Mouse (Mus musculus) midbrain, embryonic 10.5 days (tissue): Measurements from ENCODE around the gene Igsf21. TPM values are rescaled to one million over a fixed set of nuclear protein-coding genes. Genes with fewer than 3 reads are reported as not detected.

Experiments
- DNase-seq: peaks from one replicate; pipeline ENCODE4 v3.0.0-alpha.2; 2017; ENCODE audit warnings: low spot score
- H3K27ac ChIP-seq: fragments of 300-500 bp; sonication (generic); replicated peaks from 2 replicates; pipeline ENCODE4 v1.5.1; 2016; ENCODE audit warnings: mild to moderate bottlenecking
- H3K27me3 ChIP-seq: fragments of 300-500 bp; sonication (generic); 2 replicates; pipeline ENCODE4 v1.6.1; 2016; ENCODE audit warnings: low read depth, mild to moderate bottlenecking; ENCODE audit not compliant: poor library complexity, severe bottlenecking
- H3K36me3 ChIP-seq: fragments of 300-500 bp; sonication (generic); 2 replicates; pipeline ENCODE4 v1.6.1; 2016; ENCODE audit warnings: mild to moderate bottlenecking, moderate library complexity
- H3K4me1 ChIP-seq: fragments of 300-500 bp; sonication (generic); 2 replicates; pipeline ENCODE4 v1.6.1; 2016
- H3K4me3 ChIP-seq: fragments of 300-500 bp; sonication (generic); 2 replicates; pipeline ENCODE4 v1.5.1; 2016; ENCODE audit warnings: mild to moderate bottlenecking, moderate library complexity
- H3K9me3 ChIP-seq: fragments of 300-500 bp; sonication (generic); replicated peaks from 2 replicates; pipeline ENCODE4 v1.6.1; 2016; ENCODE audit warnings: mild to moderate bottlenecking
- WGBS: fragments of 180-500 bp; shearing (Covaris S2); methylation state at CpG from one replicate; pipeline ENCODE4 v1.1.7; 2016; 5-methylcytosine and 5-hydroxymethylcytosine counted together
- polyA plus RNA-seq: library from polyadenylated mRNA; unstranded; fragments of >200 nt; fragmentation: Nextera tagmentation; extraction: Ambion mirVana; gene quantifications from 2 replicates; pipeline ENCODE4 v1.2.1, GENCODE M21; 2016

The Igsf21 gene
- 9.5 and 19.8 TPM in 2 replicates for polyA plus RNA-seq

DNA sequence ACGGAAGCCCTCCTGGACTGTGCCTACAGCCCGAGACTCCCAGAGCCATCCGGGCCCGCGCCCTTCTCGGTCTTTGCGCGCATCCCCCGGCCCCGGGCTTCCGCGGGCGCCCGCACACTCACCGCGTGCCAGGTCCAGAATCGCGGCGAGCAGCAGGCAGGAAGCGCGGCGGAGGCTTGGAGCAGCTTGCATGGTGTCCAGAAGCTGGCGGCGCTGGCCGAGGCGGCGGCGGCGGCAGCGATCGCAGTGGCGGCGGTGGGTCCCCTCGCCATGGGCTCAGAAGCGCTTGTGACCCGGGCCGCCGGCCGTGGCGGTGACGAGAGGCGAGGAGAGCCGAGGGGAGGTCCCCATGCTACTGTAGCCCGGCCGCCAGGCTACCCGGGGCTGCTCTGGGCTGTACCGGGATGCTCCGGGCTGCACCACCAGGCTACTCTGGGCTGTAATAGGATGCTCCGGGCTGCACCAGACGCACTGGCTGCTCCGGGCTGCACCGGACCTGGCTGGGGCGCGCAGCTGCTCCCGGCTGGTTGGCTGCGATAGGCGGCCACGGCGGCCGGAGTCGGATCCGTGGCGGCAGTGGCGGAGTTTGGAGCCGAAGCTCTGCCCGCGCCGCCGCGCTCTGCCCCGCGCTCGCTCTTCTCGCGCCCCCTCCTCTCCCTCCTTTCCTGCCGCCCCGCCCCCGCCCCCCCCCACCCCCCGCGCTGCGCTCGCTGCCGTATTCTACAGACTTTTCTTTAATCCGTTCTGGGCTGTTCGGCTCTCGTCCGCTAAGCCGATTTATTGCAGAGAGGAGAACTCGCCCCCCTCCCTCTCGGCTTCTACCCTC, at the start of gene Igsf21:
Igsf21 (minus strand) TSS at position 605 of the 826 bp plus-strand sequence.
- no peaks in the 10 kb centered on the region for H3K9me3 ChIP-seq
- H3K4me3 ChIP-seq, result peak within 1 kb of the TSS; percentile 72
- peak; percentile 79 for DNase-seq
- peaks cover 99% of the 10 kb centered on the region for H3K27me3 ChIP-seq
- peaks cover 80% of the 10 kb centered on the region for H3K4me1 ChIP-seq
- H3K27ac ChIP-seq, result peak within 1 kb of the TSS; percentile 84
- under 1% methylated on average over 79 of the region's 90 CpGs for WGBS
- no peaks in the 10 kb centered on the region for H3K36me3 ChIP-seq

GRCm38 (mm10) chr4:140285726-140286316, 39.2 kb upstream of the Igsf21 start:
- H3K36me3 ChIP-seq, result no peaks in the 10 kb centered on the region
- DNase-seq, result no peak
- no peaks in the 10 kb centered on the region for H3K27me3 ChIP-seq
- peaks cover 6% of the 10 kb centered on the region; the same call in 1 of the 2 replicates for H3K4me1 ChIP-seq
- 82% methylated on average over 5 of the region's 5 CpGs for WGBS
- no peak overlapping the region for H3K27ac ChIP-seq
- H3K4me3 ChIP-seq, result no peak overlapping the region
- peaks cover 4% of the 10 kb centered on the region; the same call in 1 of the 2 replicates for H3K9me3 ChIP-seq

DNA sequence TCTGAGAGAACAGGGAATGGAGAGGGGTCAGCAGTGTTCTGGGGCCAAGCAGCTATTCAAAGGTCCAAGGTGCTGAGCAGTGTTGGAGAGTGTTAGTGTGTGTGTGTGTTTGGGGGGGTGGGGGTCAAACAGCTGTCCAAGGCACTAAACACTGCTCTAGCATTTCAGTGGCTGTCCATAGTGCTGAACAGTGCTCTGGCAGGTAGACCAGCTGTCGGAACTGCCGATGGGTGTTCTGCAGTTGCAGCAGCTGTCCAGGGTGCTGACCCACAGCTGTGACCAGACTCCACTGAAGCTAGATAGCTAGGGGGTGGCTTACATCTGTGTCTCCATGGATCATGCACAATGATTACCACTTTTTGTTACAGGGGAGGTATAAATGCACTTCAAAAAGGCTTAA, 36.8 kb upstream of the Igsf21 start:
- H3K36me3 ChIP-seq, result no peaks in the 10 kb centered on the region
- H3K27me3 ChIP-seq, result no peaks in the 10 kb centered on the region
- H3K9me3 ChIP-seq, result peaks cover 4% of the 10 kb centered on the region; the same call in 1 of the 2 replicates
- no peak overlapping the region for H3K4me3 ChIP-seq
- no peak overlapping the region for H3K27ac ChIP-seq
- peaks cover 6% of the 10 kb centered on the region; the same call in 1 of the 2 replicates for H3K4me1 ChIP-seq
- peak; percentile 38 for DNase-seq
- WGBS, result 41% methylated on average over 2 of the region's 2 CpGs

DNA sequence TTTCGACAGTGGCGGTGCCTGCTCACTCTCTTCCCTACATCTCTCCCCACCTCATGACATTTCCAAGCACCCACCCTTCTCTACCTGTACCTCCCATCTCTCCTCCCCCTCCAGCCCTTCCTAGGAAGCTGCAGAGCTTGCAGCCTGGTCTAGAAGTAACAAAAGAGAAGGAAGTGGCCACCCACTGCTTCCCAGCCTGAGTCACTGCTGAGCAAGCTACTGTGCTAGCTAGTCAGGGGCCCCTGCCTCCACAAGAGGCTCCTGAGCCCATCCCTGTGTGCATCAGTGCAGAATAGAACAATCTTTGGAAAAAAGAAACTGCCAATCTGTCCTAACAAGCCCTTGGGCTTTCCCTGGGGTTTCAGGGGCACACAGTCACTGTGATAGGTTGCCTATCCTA, 31.7 kb upstream of the Igsf21 start:
- Histone ChIP-seq H3K36me3 (no peaks in the 10 kb centered on the region), H3K4me1 (no peaks in the 10 kb centered on the region), H3K9me3 (peaks cover 14% of the 10 kb centered on the region; the same call in 1 of the 2 replicates), H3K27me3 (no peaks in the 10 kb centered on the region), H3K27ac (no peak overlapping the region), H3K4me3 (no peak overlapping the region)
- 87% methylated on average over 2 of the region's 2 CpGs for WGBS
- no peak for DNase-seq

DNA sequence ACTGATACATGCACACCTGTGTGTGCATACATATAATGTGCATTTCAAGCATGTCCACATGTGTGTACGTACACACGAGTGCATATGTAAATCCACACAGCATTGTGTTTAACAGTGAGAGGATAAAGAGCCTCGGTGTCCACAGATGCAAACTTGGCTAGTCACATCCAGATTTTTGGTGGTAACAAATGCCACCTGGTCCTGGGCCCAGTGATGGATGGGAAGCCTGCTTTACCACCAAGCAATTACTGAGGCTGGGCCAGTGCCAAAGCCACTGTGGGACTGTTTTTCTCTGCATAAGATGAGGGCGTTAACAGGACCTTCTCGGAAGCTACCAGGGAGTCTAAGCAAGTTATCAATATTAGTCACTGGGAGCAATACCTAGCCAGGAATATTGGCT, 25.3 kb upstream of the Igsf21 start:
- Histone ChIP-seq H3K9me3 (peaks cover 2% of the 10 kb centered on the region; the same call in 1 of the 2 replicates), H3K4me3 (no peak overlapping the region), H3K36me3 (no peaks in the 10 kb centered on the region), H3K27ac (no peak overlapping the region), H3K27me3 (no peaks in the 10 kb centered on the region), H3K4me1 (peaks cover 36% of the 10 kb centered on the region)
- WGBS, result 93% methylated on average over 5 of the region's 5 CpGs
- DNase-seq, result no peak

GRCm38 (mm10) chr4:140270451-140270850, 23.9 kb upstream of the Igsf21 start:
- Histone ChIP-seq H3K36me3 (no peaks in the 10 kb centered on the region), H3K27me3 (no peaks in the 10 kb centered on the region), H3K27ac (peak overlapping the region; percentile 64; the same call in 1 of the 2 replicates), H3K4me1 (peaks cover 36% of the 10 kb centered on the region), H3K4me3 (no peak overlapping the region), H3K9me3 (peaks cover 7% of the 10 kb centered on the region; the same call in 1 of the 2 replicates)
- DNase-seq, result no peak
- 64% methylated on average over 7 of the region's 7 CpGs for WGBS

DNA sequence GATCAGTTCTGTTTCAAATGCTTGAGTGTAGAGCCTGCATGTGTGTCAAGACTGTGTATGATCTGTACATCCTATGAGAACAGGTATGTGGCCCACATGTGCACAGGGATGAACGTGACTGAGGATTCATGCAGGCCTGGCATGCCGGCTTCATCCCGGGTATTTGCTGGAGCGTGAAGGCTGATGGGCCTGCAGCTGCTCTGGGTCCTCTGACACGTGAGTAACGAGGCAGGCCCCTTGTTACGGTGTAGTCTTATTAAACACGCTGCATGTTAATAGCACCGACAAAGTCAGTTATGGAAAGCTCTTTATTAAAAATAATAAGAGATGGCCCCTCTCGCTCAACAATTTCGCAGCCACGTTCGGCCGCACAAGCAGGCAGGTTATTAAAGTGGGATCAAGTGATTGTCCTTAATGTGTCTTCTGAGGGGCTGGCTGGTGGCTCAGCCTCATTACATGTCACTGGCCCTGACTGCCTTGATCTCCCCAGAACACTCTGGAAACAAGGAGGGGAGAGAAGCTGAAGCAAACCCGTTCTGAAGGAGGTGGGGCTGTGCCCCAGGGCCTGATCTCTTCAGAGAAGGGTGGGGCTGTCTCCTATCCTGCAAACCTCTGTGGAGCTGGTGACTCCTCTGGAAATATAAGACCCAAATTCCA, 22.7 kb upstream of the Igsf21 start:
- Histone ChIP-seq H3K27me3 (no peaks in the 10 kb centered on the region), H3K36me3 (no peaks in the 10 kb centered on the region), H3K9me3 (peaks cover 7% of the 10 kb centered on the region; the same call in 1 of the 2 replicates), H3K27ac (peak overlapping the region; percentile 64), H3K4me3 (no peak overlapping the region), H3K4me1 (peaks cover 43% of the 10 kb centered on the region)
- 85% methylated on average over 15 of the region's 15 CpGs for WGBS
- DNase-seq, result no peak

GRCm38 (mm10) chr4:140267835-140268234, 21.3 kb upstream of the Igsf21 start:
- Histone ChIP-seq H3K27ac (peak overlapping the region; percentile 67), H3K4me1 (peaks cover 50% of the 10 kb centered on the region), H3K9me3 (peaks cover 7% of the 10 kb centered on the region; the same call in 1 of the 2 replicates), H3K27me3 (no peaks in the 10 kb centered on the region), H3K36me3 (no peaks in the 10 kb centered on the region), H3K4me3 (no peak overlapping the region)
- 71% methylated on average over 9 of the region's 9 CpGs for WGBS
- DNase-seq, result no peak

- H3K4me3 ChIP-seq, result no peak overlapping the region
- WGBS, result 70% methylated on average over 5 of the region's 5 CpGs
- H3K36me3 ChIP-seq, result no peaks in the 10 kb centered on the region
- H3K27me3 ChIP-seq, result no peaks in the 10 kb centered on the region
- peak overlapping the region; percentile 67 for H3K27ac ChIP-seq
- peaks cover 7% of the 10 kb centered on the region; the same call in 1 of the 2 replicates for H3K9me3 ChIP-seq
- H3K4me1 ChIP-seq, result peaks cover 50% of the 10 kb centered on the region
- no peak for DNase-seq
These were observed 20.5 kb upstream of the Igsf21 start for GRCm38 (mm10) chr4:140267086-140267485.

- peaks cover 6% of the 10 kb centered on the region; the same call in 1 of the 2 replicates for H3K27me3 ChIP-seq
- 13% methylated on average over 6 of the region's 6 CpGs for WGBS
- H3K4me3 ChIP-seq, result no peak overlapping the region
- peak; percentile 51 for DNase-seq
- no peak overlapping the region for H3K27ac ChIP-seq
- no peaks in the 10 kb centered on the region for H3K9me3 ChIP-seq
- no peaks in the 10 kb centered on the region for H3K36me3 ChIP-seq
- H3K4me1 ChIP-seq, result peaks cover 12% of the 10 kb centered on the region
These were observed 12.4 kb upstream of the Igsf21 start for GRCm38 (mm10) chr4:140258968-140259367.

- no peaks in the 10 kb centered on the region for H3K36me3 ChIP-seq
- H3K4me3 ChIP-seq, result no peak overlapping the region
- no peaks in the 10 kb centered on the region for H3K9me3 ChIP-seq
- DNase-seq, result no peak
- 13% methylated on average over 7 of the region's 7 CpGs for WGBS
- H3K27me3 ChIP-seq, result peaks cover 56% of the 10 kb centered on the region
- H3K27ac ChIP-seq, result no peak overlapping the region
- H3K4me1 ChIP-seq, result peaks cover 27% of the 10 kb centered on the region
These were observed 5.8 kb upstream of the Igsf21 start for GRCm38 (mm10) chr4:140252369-140252768.

DNA sequence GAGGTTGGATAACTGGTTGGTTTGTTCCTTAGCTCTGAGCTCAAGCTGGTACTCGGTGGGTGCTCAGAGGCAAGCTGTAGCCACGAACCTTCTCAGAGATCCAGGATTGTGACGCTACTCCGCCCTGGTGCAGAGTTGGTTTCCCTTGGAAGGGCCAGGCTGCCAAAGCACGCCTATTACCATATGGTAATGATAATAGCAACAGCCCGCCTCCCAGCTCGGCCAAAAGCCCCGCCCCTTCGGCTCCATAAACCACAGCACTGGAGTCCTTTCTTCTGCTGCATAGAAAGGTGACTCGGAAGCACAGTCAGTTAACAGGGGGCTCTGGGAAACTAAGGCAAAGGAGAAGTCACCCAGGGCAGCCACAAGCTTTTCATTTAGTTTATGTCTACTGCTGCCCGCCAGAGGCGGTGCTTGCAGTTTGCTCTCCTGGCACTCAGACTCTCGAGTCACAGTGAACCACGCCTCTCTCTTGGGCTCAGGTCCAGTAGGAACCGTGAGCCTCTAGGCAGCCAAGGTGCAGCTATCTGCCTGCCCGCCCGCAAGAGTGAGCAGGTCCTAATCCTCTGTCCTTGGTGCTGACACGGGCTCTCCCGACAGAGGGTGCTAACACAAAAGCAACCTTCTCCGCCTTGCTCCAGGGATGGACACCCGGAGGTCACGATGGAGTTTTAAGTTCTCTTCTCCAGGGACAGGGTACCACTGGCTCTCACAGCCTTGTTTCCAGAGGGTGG, 2.6 kb upstream of the Igsf21 start:
- Histone ChIP-seq H3K36me3 (no peaks in the 10 kb centered on the region), H3K27me3 (peaks cover 82% of the 10 kb centered on the region), H3K27ac (no peak overlapping the region), H3K9me3 (no peaks in the 10 kb centered on the region), H3K4me1 (peaks cover 52% of the 10 kb centered on the region), H3K4me3 (no peak overlapping the region)
- peak; percentile 45 for DNase-seq
- WGBS, result 6% methylated on average over 22 of the region's 22 CpGs
